Mouse (Mus musculus) midbrain, embryonic 11.5 days (tissue): ENCODE measurements around the gene Vps26b. TPM values are rescaled to one million over a fixed set of nuclear protein-coding genes. Genes with fewer than 3 reads are reported as not detected.

ENCODE experiments used
- ATAC-seq: fragments of 200-750 bp; cut with Nextera tagmentation; 2 replicates; pipeline ENCODE4 v1.8.0; 2017; ENCODE audit warnings: moderate TSS enrichment, moderate library complexity; ENCODE audit not compliant: low FRiP score
- DNase-seq: peaks from one replicate; pipeline ENCODE4 v3.0.0; 2015; ENCODE audit warnings: low spot score; ENCODE audit errors: missing footprints
- H3K27ac ChIP-seq: fragments of 300-500 bp; sonication (generic); 2 replicates; pipeline ENCODE4 v1.5.1; 2014; ENCODE audit warnings: low read depth, low read length
- H3K27me3 ChIP-seq: fragments of 300-500 bp; sonication (generic); 2 replicates; pipeline ENCODE4 v1.6.1; 2014; ENCODE audit warnings: mild to moderate bottlenecking, low read length, moderate library complexity, mixed read lengths; ENCODE audit not compliant: control insufficient read depth, insufficient read depth
- H3K36me3 ChIP-seq: fragments of 300-500 bp; sonication (generic); 2 replicates; pipeline ENCODE4 v1.6.1; 2014; ENCODE audit warnings: mild to moderate bottlenecking, low read length, moderate library complexity, mixed read lengths; ENCODE audit not compliant: control insufficient read depth, insufficient read depth
- H3K4me1 ChIP-seq: fragments of 300-500 bp; sonication (generic); 2 replicates; pipeline ENCODE4 v1.6.1; 2014; ENCODE audit warnings: low read length; ENCODE audit not compliant: control insufficient read depth, insufficient read depth
- H3K4me2 ChIP-seq: fragments of 300-500 bp; sonication (generic); 2 replicates; pipeline ENCODE4 v1.6.1; 2014; ENCODE audit warnings: mild to moderate bottlenecking, moderate library complexity
- H3K4me3 ChIP-seq: fragments of 300-500 bp; sonication (generic); 2 replicates; pipeline ENCODE4 v1.5.1; 2014; ENCODE audit warnings: low read depth, low read length
- H3K9ac ChIP-seq: fragments of 300-500 bp; sonication (generic); 2 replicates; pipeline ENCODE4 v1.6.1; 2014; ENCODE audit warnings: low read length
- H3K9me3 ChIP-seq: fragments of 300-500 bp; sonication (generic); 2 replicates; pipeline ENCODE4 v1.6.1; 2016; ENCODE audit warnings: low read length; ENCODE audit not compliant: control insufficient read depth
- WGBS: fragments of 180-500 bp; shearing (Covaris S2); extraction: QIAGEN DNeasy Blood & Tissue Kit; methylation state at CpG from one replicate; pipeline ENCODE4 v1.1.7; 2014; 5-methylcytosine and 5-hydroxymethylcytosine counted together
- polyA plus RNA-seq: library from polyadenylated mRNA; unstranded; fragments of >200 nt; fragmentation: Nextera tagmentation; extraction: Ambion mirVana; gene quantifications from 2 replicates; pipeline ENCODE4 v1.2.1, GENCODE M21; 2014

The Vps26b gene
- polyA plus RNA-seq, 1 experiment from 2014 or later: 53.1 TPM

- Histone ChIP-seq H3K4me2 (peak overlapping the region; percentile 80), H3K9ac (peak overlapping the region; percentile 93), H3K27ac (peak overlapping the region; percentile 87), H3K9me3 (no peaks in the 10 kb centered on the region), H3K4me1 (peaks cover 29% of the 10 kb centered on the region), H3K4me3 (peak overlapping the region; percentile 93), H3K36me3 (peaks cover 2% of the 10 kb centered on the region; the same call in 1 of the 2 replicates), H3K27me3 (no peaks in the 10 kb centered on the region)
- DNase-seq (peak; percentile 92), ATAC-seq (peak; percentile 4)
- WGBS: under 1% methylated on average over 51 of the region's 52 CpGs
Observed at GRCm38 (mm10) chr9:27029022-27029827, 640 bp downstream of the Vps26b start.

DNA sequence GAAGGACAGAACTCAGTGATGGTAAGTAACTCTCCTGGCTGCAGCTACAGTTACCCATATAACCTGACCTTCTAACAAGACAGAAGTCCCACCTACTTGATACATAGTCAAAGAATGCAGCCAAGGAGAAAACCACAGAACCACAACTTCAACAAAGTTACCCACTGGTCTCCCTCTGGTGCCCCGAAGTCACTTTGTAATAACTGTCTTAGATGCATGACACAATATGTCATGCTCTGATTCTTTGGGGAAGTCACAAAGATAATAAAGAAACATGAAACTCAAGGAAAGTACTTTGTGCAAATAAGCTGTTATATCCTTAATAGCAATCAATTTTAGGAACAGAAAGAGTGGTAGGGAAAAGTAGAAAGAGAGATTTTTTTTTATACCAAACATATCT is 3.2 kb downstream of the Vps26b start:
- H3K4me2 ChIP-seq: no peak overlapping the region

DNA sequence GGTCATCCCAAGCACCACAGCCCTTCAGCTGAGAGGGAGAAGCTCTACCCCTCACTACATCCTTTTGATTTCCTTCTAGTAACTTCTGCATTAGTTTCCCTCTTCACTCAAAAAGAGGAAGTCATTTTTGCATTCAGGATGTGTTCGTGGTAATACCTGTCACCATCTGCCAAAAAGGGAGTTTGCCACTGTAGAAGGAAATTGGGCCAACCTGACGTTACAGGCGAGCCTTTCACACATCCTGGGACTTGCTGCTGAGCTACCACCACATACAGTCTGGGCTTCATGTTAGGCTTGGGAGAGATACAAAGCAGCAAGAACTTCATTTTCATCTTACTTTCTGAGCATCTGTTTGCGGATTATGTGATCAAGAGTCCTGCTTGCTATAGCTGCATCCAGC is 6.2 kb downstream of the Vps26b start:
- H3K4me3 ChIP-seq: no peak overlapping the region
- H3K4me2 ChIP-seq: no peak overlapping the region
- no peaks in the 10 kb centered on the region for H3K27me3 ChIP-seq
- H3K36me3 ChIP-seq: peaks cover 9% of the 10 kb centered on the region; the same call in 1 of the 2 replicates
- ATAC-seq: no peak
- DNase-seq: no peak
- H3K9ac ChIP-seq: no peak overlapping the region
- H3K27ac ChIP-seq: no peak overlapping the region
- 88% methylated on average over 4 of the region's 4 CpGs for WGBS
- H3K4me1 ChIP-seq: peaks cover 13% of the 10 kb centered on the region
- H3K9me3 ChIP-seq: no peaks in the 10 kb centered on the region

More for the DNA sequence above, 3.2 kb downstream of the Vps26b start:
- Histone ChIP-seq H3K27ac (no peak overlapping the region), H3K9ac (no peak overlapping the region), H3K4me3 (no peak overlapping the region), H3K27me3 (no peaks in the 10 kb centered on the region), H3K9me3 (no peaks in the 10 kb centered on the region), H3K4me1 (peaks cover 23% of the 10 kb centered on the region), H3K36me3 (0 out of 2 replicates have a peak, but pooled peaks cover 1% of the 10 kb centered on the region)
- WGBS: 83% methylated on average over 1 of the region's 1 CpGs
- DNase-seq (no peak), ATAC-seq (no peak)

DNA sequence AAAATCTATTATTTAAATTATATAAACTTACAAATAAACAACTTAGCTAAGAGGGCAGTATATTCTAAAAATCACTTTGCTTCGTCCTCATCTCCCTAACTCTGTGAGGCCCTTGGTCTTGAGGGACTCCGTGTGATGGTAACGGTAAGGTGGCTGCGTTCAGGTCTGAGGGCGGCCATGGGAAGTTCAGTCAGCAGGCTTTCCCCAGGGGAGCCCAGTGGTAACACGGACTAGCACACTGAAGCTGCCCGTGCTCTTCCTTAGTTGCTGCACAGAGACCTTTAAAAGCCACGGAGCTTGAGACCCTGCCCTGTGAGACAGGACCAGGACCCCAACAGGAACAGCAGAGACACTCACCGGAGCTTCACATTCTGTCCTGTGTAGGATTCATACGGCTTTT is 10.9 kb downstream of the Vps26b start:
- Histone ChIP-seq H3K4me1 (no peaks in the 10 kb centered on the region), H3K36me3 (peaks cover 9% of the 10 kb centered on the region; the same call in 1 of the 2 replicates), H3K27me3 (no peaks in the 10 kb centered on the region), H3K4me3 (no peak overlapping the region), H3K9me3 (no peaks in the 10 kb centered on the region), H3K4me2 (no peak overlapping the region), H3K27ac (no peak overlapping the region), H3K9ac (no peak overlapping the region)
- 96% methylated on average over 10 of the region's 10 CpGs for WGBS
- DNase-seq: peak; percentile 17
- no peak for ATAC-seq

- H3K27me3 ChIP-seq: no peaks in the 10 kb centered on the region
- no peak overlapping the region for H3K27ac ChIP-seq
- ATAC-seq (no peak), DNase-seq (no peak)
- no peak overlapping the region for H3K4me2 ChIP-seq
- H3K36me3 ChIP-seq: peaks cover 18% of the 10 kb centered on the region
- H3K9ac ChIP-seq: no peak overlapping the region
- H3K9me3 ChIP-seq: no peaks in the 10 kb centered on the region
- WGBS: 93% methylated on average over 4 of the region's 4 CpGs
- H3K4me3 ChIP-seq: no peak overlapping the region
- no peaks in the 10 kb centered on the region for H3K4me1 ChIP-seq
Observed at GRCm38 (mm10) chr9:27011572-27011971, 18.3 kb downstream of the Vps26b start.

DNA sequence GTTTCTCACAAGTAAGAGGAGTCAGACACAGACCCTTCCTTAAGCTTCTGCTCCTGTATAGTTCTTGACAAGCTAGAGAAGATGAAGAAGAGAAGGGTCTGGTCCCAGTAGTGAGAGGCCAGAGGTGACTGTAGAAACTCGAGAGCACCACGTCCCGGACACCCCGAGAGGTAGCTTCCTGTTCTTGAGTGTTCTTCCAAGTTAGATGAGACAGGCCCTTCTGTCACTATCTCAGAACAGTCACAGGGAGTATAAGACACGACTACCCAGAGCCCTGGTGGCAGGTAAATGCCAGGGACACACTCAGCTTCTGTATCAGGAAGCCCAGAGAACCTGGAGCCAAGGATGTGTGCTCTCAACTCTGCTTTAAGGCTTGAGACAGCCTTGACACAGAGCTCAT is 20.6 kb downstream of the Vps26b start:
- H3K27me3 ChIP-seq: no peaks in the 10 kb centered on the region
- no peak overlapping the region for H3K27ac ChIP-seq
- no peak overlapping the region for H3K4me2 ChIP-seq
- ATAC-seq (no peak), DNase-seq (peak; percentile 59)
- peaks cover 25% of the 10 kb centered on the region for H3K36me3 ChIP-seq
- H3K9me3 ChIP-seq: no peaks in the 10 kb centered on the region
- H3K4me1 ChIP-seq: no peaks in the 10 kb centered on the region
- 90% methylated on average over 5 of the region's 5 CpGs for WGBS
- H3K9ac ChIP-seq: no peak overlapping the region
- no peak overlapping the region for H3K4me3 ChIP-seq

- peaks cover 17% of the 10 kb centered on the region for H3K36me3 ChIP-seq
- WGBS: 90% methylated on average over 5 of the region's 5 CpGs
Observed at GRCm38 (mm10) chr9:27006866-27007265, 23.0 kb downstream of the Vps26b start.

DNA sequence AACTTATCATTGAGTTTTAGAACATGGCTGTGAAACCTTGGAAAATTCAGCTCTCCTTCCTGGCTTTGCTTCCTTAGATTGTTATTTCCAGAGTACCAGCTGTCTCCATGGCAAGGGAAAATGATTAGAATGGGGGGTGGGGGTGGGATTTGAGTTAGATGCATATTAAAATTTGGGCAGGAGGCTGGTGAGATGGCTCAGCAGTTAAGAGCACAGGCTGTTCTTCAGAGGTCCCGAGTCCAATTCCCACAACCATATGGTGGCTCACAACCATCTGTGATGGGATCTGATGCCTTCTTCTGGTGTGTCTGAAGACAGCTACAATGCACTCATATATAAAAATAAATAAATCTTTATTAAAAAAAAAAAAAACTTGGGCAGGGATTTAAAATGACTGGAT is 23.9 kb downstream of the Vps26b start:
- peak; percentile 21 for DNase-seq
- Histone ChIP-seq H3K4me3 (no peak overlapping the region), H3K9me3 (no peaks in the 10 kb centered on the region), H3K4me2 (no peak overlapping the region), H3K27me3 (no peaks in the 10 kb centered on the region), H3K27ac (no peak overlapping the region), H3K9ac (no peak overlapping the region), H3K4me1 (peaks cover under 1% of the 10 kb centered on the region; the same call in 1 of the 2 replicates), H3K36me3 (peaks cover 17% of the 10 kb centered on the region)
- ATAC-seq: no peak
- WGBS: 85% methylated on average over 1 of the region's 1 CpGs

More at GRCm38 (mm10) chr9:27006866-27007265, 23.0 kb downstream of the Vps26b start:
- Histone ChIP-seq H3K27me3 (no peaks in the 10 kb centered on the region), H3K4me2 (no peak overlapping the region), H3K4me3 (no peak overlapping the region), H3K27ac (no peak overlapping the region), H3K9me3 (no peaks in the 10 kb centered on the region), H3K4me1 (no peaks in the 10 kb centered on the region), H3K9ac (no peak overlapping the region)
- ATAC-seq: no peak
- DNase-seq: peak; percentile 56

DNA sequence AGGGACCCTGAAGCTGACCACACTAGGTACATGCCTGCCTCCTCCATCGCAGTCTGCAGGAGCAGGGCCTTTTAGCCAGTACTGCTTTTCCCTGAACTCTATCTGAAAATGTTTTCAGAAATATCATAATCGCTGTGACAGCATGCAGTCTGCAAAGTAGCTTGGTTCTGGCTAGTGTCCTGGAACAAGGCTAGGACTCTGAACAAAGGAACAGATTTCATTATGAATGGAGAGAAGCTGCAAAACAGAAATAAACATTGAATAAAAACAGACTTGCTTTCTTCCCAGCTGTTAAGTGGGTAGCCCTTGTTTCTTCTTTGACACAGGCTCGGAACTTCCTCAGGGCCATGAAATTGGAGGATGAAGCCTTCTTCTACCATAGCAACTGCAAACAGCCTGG is 24.6 kb downstream of the Vps26b start:
- ATAC-seq (no peak), DNase-seq (no peak)
- no peaks in the 10 kb centered on the region for H3K27me3 ChIP-seq
- H3K9ac ChIP-seq: no peak overlapping the region
- H3K4me1 ChIP-seq: peaks cover 5% of the 10 kb centered on the region; the same call in 1 of the 2 replicates
- H3K4me3 ChIP-seq: no peak overlapping the region
- no peak overlapping the region for H3K27ac ChIP-seq
- no peak overlapping the region for H3K4me2 ChIP-seq
- WGBS: 92% methylated on average over 3 of the region's 3 CpGs
- peaks cover 17% of the 10 kb centered on the region for H3K36me3 ChIP-seq
- no peaks in the 10 kb centered on the region for H3K9me3 ChIP-seq
